ENCODE assay signal across 21 mouse cellular contexts in the genomic region with DNA sequence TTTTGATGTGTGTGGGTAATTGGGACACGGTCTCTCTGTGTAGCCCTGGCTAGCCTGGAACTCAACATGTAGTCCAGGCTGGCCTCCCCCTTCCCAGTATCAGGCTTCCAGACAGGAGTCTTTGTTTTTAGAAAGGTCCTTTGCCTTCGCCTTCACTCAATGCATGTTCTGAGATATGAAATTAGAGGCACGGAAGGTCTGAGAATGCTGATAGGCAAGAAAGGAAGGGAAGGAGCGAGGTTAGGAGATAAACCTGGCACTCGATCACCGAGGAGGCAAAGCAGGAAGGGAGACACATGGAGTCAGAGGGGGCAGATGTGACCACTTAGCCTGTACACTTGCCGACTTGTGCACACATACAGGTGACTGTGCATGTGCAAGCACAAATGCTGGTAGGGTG. TPM values are rescaled to one million over a fixed set of nuclear protein-coding genes. Genes with fewer than 3 reads are reported as not detected.
DNase-seq lines count a peak whose midpoint lies in the region; ATAC-seq and TF ChIP-seq lines count a peak whose summit lies in the region.
"Had no signal": no experiment of that assay in that cellular context is flagged by ENCODE, and none has a peak within 500 bp of the region (broad histone marks: within the 10 kb centered on the region; RNA-seq: fewer than 3 reads in every experiment).

No protein-coding gene starts in this region.

- H3K9ac ChIP-seq in liver, adult 2 months (ENCODE audit: low read depth, low read length): no peak overlapping the region
- no peak overlapping the region for H3K9ac ChIP-seq in liver, embryonic 12.5 days
- H3K9ac ChIP-seq in MEL (ENCODE audit: control insufficient read depth, low read depth, low read length, poor library complexity, severe bottlenecking): no peak overlapping the region
- H3K9ac ChIP-seq: embryonic facial prominence, embryonic 12.5 days; forebrain, embryonic 13.5 days; forebrain, embryonic 15.5 days; forebrain, postnatal 0 days had no signal

- no peak for TF ChIP-seq POLR2A in liver, adult 2 months (IDR thresholded peaks at IDR 0.05; ENCODE audit: extremely low read depth, insufficient read depth, low read length)
- TF ChIP-seq POLR2A in MEL (IDR thresholded peaks at IDR 0.05; ENCODE audit: control insufficient read depth in 1 of 2, insufficient read depth in 1 of 2, low read depth in 1 of 2, low read length in 2 of 2, poor library complexity in 1 of 2): no peak

- 0 out of 2 replicates have a peak overlapping the region, but pooled peaks have one; percentile 18 for H3K27ac ChIP-seq in liver, adult 2 months (replicated peaks; ENCODE audit: insufficient read depth, low read depth, low read length)
- H3K27ac ChIP-seq in liver, embryonic 12.5 days: no peak overlapping the region
- H3K27ac ChIP-seq in MEL (ENCODE audit: control insufficient read depth, low read depth, low read length): no peak overlapping the region
- H3K27ac ChIP-seq: embryonic facial prominence, embryonic 10.5 days; embryonic facial prominence, embryonic 12.5 days; forebrain, embryonic 13.5 days; forebrain, embryonic 15.5 days had no signal

- 79% methylated on average over 7 of the region's 7 CpGs for WGBS in liver, adult 2 months
- 38% methylated on average over 7 of the region's 7 CpGs for WGBS in liver, embryonic 12.5 days (ENCODE audit: insufficient replicate concordance)

- no peaks in the 10 kb centered on the region for H3K9me3 ChIP-seq in liver, embryonic 12.5 days (replicated peaks)
- H3K9me3 ChIP-seq in MEL (replicated peaks; ENCODE audit: insufficient read depth, low read length): no peaks in the 10 kb centered on the region
- H3K9me3 ChIP-seq: embryonic facial prominence, embryonic 12.5 days; forebrain, embryonic 13.5 days; forebrain, embryonic 15.5 days had no signal

- TF ChIP-seq EP300 in MEL (IDR thresholded peaks at IDR 0.05; ENCODE audit: low read depth in 1 of 2, low read length in 2 of 2): peak in 1 of 2 experiments; percentile 15; a peak in 1 of 4 replicates

- no peak for DNase-seq in liver, adult 2 months (ENCODE audit: extremely low read depth, low read depth, low spot score)
- DNase-seq in MEL (ENCODE audit: low read depth, low spot score): peak; percentile 30
- DNase-seq: adrenal gland, adult 8-10 months; adrenal gland, postnatal 14 days; adrenal gland, postnatal 36 days; B cell, adult 2 months; cerebellum, adult 11-12 months; cerebellum, adult 2 months; cerebellum, adult 9-10 months; cerebellum, postnatal 10 days; cerebellum, postnatal 25 days; forebrain, postnatal 0 days had no signal

- no peak for ATAC-seq in liver, embryonic 12.5 days
- 0 out of 2 replicates have a peak, but pooled peaks have one; percentile 25 for ATAC-seq in megakaryocyte-erythroid progenitor cell, adult 5-6 weeks (replicated peaks; ENCODE audit: low FRiP score, low TSS enrichment, poor library complexity, severe bottlenecking)
- no peak for ATAC-seq in CD4-positive, CD25-positive, alpha-beta regulatory T cell, adult 4 months
- ATAC-seq: activated CD4-positive, CD25-positive, alpha-beta regulatory T cell, adult 4 months; forebrain, embryonic 13.5 days; forebrain, embryonic 15.5 days; forebrain, postnatal 0 days; Patski had no signal

- H3K36me3 ChIP-seq in liver, adult 2 months (ENCODE audit: control insufficient read depth, insufficient read depth, low read length): no peaks in the 10 kb centered on the region
- no peaks in the 10 kb centered on the region for H3K36me3 ChIP-seq in liver, embryonic 12.5 days
- H3K36me3 ChIP-seq in MEL (ENCODE audit: control insufficient read depth in 1 of 2, insufficient read depth in 2 of 2, low read length in 2 of 2): no peaks in the 10 kb centered on the region
- H3K36me3 ChIP-seq: embryonic facial prominence, embryonic 10.5 days; embryonic facial prominence, embryonic 12.5 days; forebrain, embryonic 15.5 days had no signal

- TF ChIP-seq CTCF in liver, adult 2 months (IDR thresholded peaks at IDR 0.05; ENCODE audit: low read depth, low read length): no peak
- TF ChIP-seq CTCF in MEL (IDR thresholded peaks at IDR 0.05 in 2 of 3, conservative IDR thresholded peaks at IDR 0.05 in 1 of 3; ENCODE audit: control insufficient read depth in 1 of 3, insufficient read depth in 1 of 3, low read depth in 2 of 3, low read length in 3 of 3, poor library complexity in 1 of 3, severe bottlenecking in 1 of 3): no peak

- H3K4me3 ChIP-seq in liver, adult 2 months (ENCODE audit: insufficient read depth, low read depth, low read length): no peak overlapping the region
- H3K4me3 ChIP-seq in liver, embryonic 12.5 days: no peak overlapping the region
- no peak overlapping the region for H3K4me3 ChIP-seq in MEL (ENCODE audit: control insufficient read depth in 1 of 2, insufficient read depth in 1 of 2, low read depth in 2 of 2, low read length in 2 of 2)
- H3K4me3 ChIP-seq: embryonic facial prominence, embryonic 10.5 days; embryonic facial prominence, embryonic 12.5 days; forebrain, embryonic 13.5 days; forebrain, embryonic 15.5 days had no signal

- peaks cover 5% of the 10 kb centered on the region for H3K27me3 ChIP-seq in liver, adult 2 months (ENCODE audit: control insufficient read depth, insufficient read depth, low read length)
- H3K27me3 ChIP-seq in liver, embryonic 12.5 days (replicated peaks): peaks cover 32% of the 10 kb centered on the region
- H3K27me3 ChIP-seq in MEL (ENCODE audit: control insufficient read depth in 1 of 2, insufficient read depth in 2 of 2, low read length in 2 of 2): no peaks in the 10 kb centered on the region

- H3K79me2 ChIP-seq in liver, adult 2 months (ENCODE audit: control insufficient read depth, insufficient read depth, low read length): no peaks in the 10 kb centered on the region
- no peaks in the 10 kb centered on the region for H3K79me2 ChIP-seq in MEL (ENCODE audit: control insufficient read depth, insufficient read depth, low read length, poor library complexity)

- no peak for TF ChIP-seq RAD21 in MEL (IDR thresholded peaks at IDR 0.05; ENCODE audit: low read depth, low read length)

- H3K4me2 ChIP-seq in liver, embryonic 12.5 days: no peak overlapping the region
- H3K4me2 ChIP-seq: embryonic facial prominence, embryonic 12.5 days; forebrain, embryonic 13.5 days; forebrain, embryonic 15.5 days had no signal

- peaks cover 1% of the 10 kb centered on the region; the same call in 1 of the 2 replicates for H3K4me1 ChIP-seq in liver, adult 2 months (ENCODE audit: control insufficient read depth, insufficient read depth, low read length)
- 0 out of 2 replicates have a peak, but pooled peaks cover 6% of the 10 kb centered on the region for H3K4me1 ChIP-seq in liver, embryonic 12.5 days
- H3K4me1 ChIP-seq in MEL (ENCODE audit: control insufficient read depth in 1 of 2, insufficient read depth in 2 of 2, low read length in 2 of 2): no peaks in the 10 kb centered on the region

RNA-seq across cellular contexts. Expression of a gene that starts 21.6 kb away (rescaled TPM):
- total RNA-seq in liver, adult 2 months (2014; rRNA removed): 2.8 and 3.9 TPM in 2 replicates
- 6.2 and 7.3 TPM in 2 replicates for polyA plus RNA-seq in liver, adult 2 months (2012; rRNA removed)
- 2.1 TPM in 2 replicates for polyA plus RNA-seq in liver, embryonic 12.5 days (2016; fragmentation: Nextera tagmentation; extraction: Ambion mirVana)
- total RNA-seq in MEL (2012; rRNA removed): 5.5 and 6.1 TPM in 2 replicates
- 1 to 10 TPM in 1 of 2 experiments, not detected in 1; 7.5 TPM for polyA plus RNA-seq in MEL (2012; ENCODE audit: insufficient read depth in 1 of 2, insufficient read length in 2 of 2, low read depth in 1 of 2, low replicate concordance in 2 of 2, missing spikeins in 1 of 2)
- 3.4 and 3.6 TPM in 2 replicates for total RNA-seq in megakaryocyte-erythroid progenitor cell, adult 5-6 weeks (2014; fragmentation: Nextera tagmentation)
- 3.6 and 4.7 TPM in 2 replicates for total RNA-seq in megakaryocyte-erythroid progenitor cell, adult 5-6 weeks (2017)
- under 1 TPM; 0.37 to 0.86 TPM for polyA plus RNA-seq in CD4-positive, CD25-positive, alpha-beta regulatory T cell, adult 4 months (2017; shearing (Covaris generic))

RNA-seq across cellular contexts. Expression of a gene that starts 21.6 kb away (rescaled TPM):
- 19.9 and 25.5 TPM in 2 replicates for total RNA-seq in liver, adult 2 months (2014; rRNA removed)
- polyA plus RNA-seq in liver, adult 2 months (2012; rRNA removed): 58.0 and 58.2 TPM in 2 replicates
- polyA plus RNA-seq in liver, embryonic 12.5 days (2016; fragmentation: Nextera tagmentation; extraction: Ambion mirVana): 68.4 and 68.6 TPM in 2 replicates
- 65.6 and 88.2 TPM in 2 replicates for total RNA-seq in MEL (2012; rRNA removed)
- polyA plus RNA-seq in MEL (2012; ENCODE audit: insufficient read depth in 1 of 2, insufficient read length in 2 of 2, low read depth in 1 of 2, low replicate concordance in 2 of 2, missing spikeins in 1 of 2): 10 to 100 TPM in 1 of 2 experiments, not detected in 1; 82.8 TPM
- total RNA-seq in megakaryocyte-erythroid progenitor cell, adult 5-6 weeks (2014; fragmentation: Nextera tagmentation): 89.3 and 96.3 TPM in 2 replicates
- total RNA-seq in megakaryocyte-erythroid progenitor cell, adult 5-6 weeks (2017): 22.6 and 23.6 TPM in 2 replicates
- polyA plus RNA-seq in CD4-positive, CD25-positive, alpha-beta regulatory T cell, adult 4 months (2017; shearing (Covaris generic)): 10 to 100 TPM; 45.8 to 50.7 TPM

RNA-seq across cellular contexts. Expression of a gene that starts 23.4 kb away (rescaled TPM):
- 2.1 and 2.2 TPM in 2 replicates for total RNA-seq in liver, adult 2 months (2014; rRNA removed)
- 5.1 and 5.8 TPM in 2 replicates for polyA plus RNA-seq in liver, adult 2 months (2012; rRNA removed)
- 3.6 and 3.9 TPM in 2 replicates for polyA plus RNA-seq in liver, embryonic 12.5 days (2016; fragmentation: Nextera tagmentation; extraction: Ambion mirVana)
- 0.08 TPM in 1 of 2 replicates, not detected in the other for total RNA-seq in MEL (2012; rRNA removed)
- under 1 TPM in 1 of 2 experiments, not detected in 1; 0.08 TPM for polyA plus RNA-seq in MEL (2012; ENCODE audit: insufficient read depth in 1 of 2, insufficient read length in 2 of 2, low read depth in 1 of 2, low replicate concordance in 2 of 2, missing spikeins in 1 of 2)
- total RNA-seq in megakaryocyte-erythroid progenitor cell, adult 5-6 weeks (2014; fragmentation: Nextera tagmentation): 1.7 and 2.3 TPM in 2 replicates
- 1.0 and 1.5 TPM in 2 replicates for total RNA-seq in megakaryocyte-erythroid progenitor cell, adult 5-6 weeks (2017)
- polyA plus RNA-seq in CD4-positive, CD25-positive, alpha-beta regulatory T cell, adult 4 months (2017; shearing (Covaris generic)): not detected
- polyA plus RNA-seq: activated CD4-positive, CD25-positive, alpha-beta regulatory T cell, adult 4 months; Patski had no signal

RNA-seq across cellular contexts. Expression of a gene that starts 27.9 kb away (rescaled TPM):
- 1.8 and 2.8 TPM in 2 replicates for total RNA-seq in liver, adult 2 months (2014; rRNA removed)
- polyA plus RNA-seq in liver, adult 2 months (2012; rRNA removed): 4.9 and 6.4 TPM in 2 replicates
- polyA plus RNA-seq in liver, embryonic 12.5 days (2016; fragmentation: Nextera tagmentation; extraction: Ambion mirVana): 3.8 and 4.2 TPM in 2 replicates
- total RNA-seq in MEL (2012; rRNA removed): 4.7 TPM in 2 replicates
- 10 to 100 TPM in 1 of 2 experiments, not detected in 1; 18.5 TPM for polyA plus RNA-seq in MEL (2012; ENCODE audit: insufficient read depth in 1 of 2, insufficient read length in 2 of 2, low read depth in 1 of 2, low replicate concordance in 2 of 2, missing spikeins in 1 of 2)
- total RNA-seq in megakaryocyte-erythroid progenitor cell, adult 5-6 weeks (2014; fragmentation: Nextera tagmentation): 7.8 and 11.3 TPM in 2 replicates
- total RNA-seq in megakaryocyte-erythroid progenitor cell, adult 5-6 weeks (2017): 3.0 and 3.1 TPM in 2 replicates
- 1 to 10 TPM in 1 of 2 experiments, under 1 TPM in 1; 0.91 to 1.3 TPM for polyA plus RNA-seq in CD4-positive, CD25-positive, alpha-beta regulatory T cell, adult 4 months (2017; shearing (Covaris generic))

RNA-seq across cellular contexts. Expression of a gene that starts 31.1 kb away (rescaled TPM):
- not detected in 2 replicates for total RNA-seq in liver, adult 2 months (2014; rRNA removed)
- polyA plus RNA-seq in liver, adult 2 months (2012; rRNA removed): not detected in 2 replicates
- not detected in 2 replicates for polyA plus RNA-seq in liver, embryonic 12.5 days (2016; fragmentation: Nextera tagmentation; extraction: Ambion mirVana)
- total RNA-seq in MEL (2012; rRNA removed): 0.07 and 0.35 TPM in 2 replicates
- under 1 TPM in 1 of 2 experiments, not detected in 1; 0.33 TPM for polyA plus RNA-seq in MEL (2012; ENCODE audit: insufficient read depth in 1 of 2, insufficient read length in 2 of 2, low read depth in 1 of 2, low replicate concordance in 2 of 2, missing spikeins in 1 of 2)
- 0.20 TPM in 1 of 2 replicates, not detected in the other for total RNA-seq in megakaryocyte-erythroid progenitor cell, adult 5-6 weeks (2014; fragmentation: Nextera tagmentation)
- not detected in 2 replicates for total RNA-seq in megakaryocyte-erythroid progenitor cell, adult 5-6 weeks (2017)
- not detected for polyA plus RNA-seq in CD4-positive, CD25-positive, alpha-beta regulatory T cell, adult 4 months (2017; shearing (Covaris generic))
- polyA plus RNA-seq: activated CD4-positive, CD25-positive, alpha-beta regulatory T cell, adult 4 months had no signal
